Mouse (Mus musculus): ENCODE measurements around the gene Ces1b. TPM values are rescaled to one million over a fixed set of nuclear protein-coding genes. Genes with fewer than 3 reads are reported as not detected.

Ces1b gene
- total and polyA plus RNA-seq, 3 experiments, result not detected

DNA sequence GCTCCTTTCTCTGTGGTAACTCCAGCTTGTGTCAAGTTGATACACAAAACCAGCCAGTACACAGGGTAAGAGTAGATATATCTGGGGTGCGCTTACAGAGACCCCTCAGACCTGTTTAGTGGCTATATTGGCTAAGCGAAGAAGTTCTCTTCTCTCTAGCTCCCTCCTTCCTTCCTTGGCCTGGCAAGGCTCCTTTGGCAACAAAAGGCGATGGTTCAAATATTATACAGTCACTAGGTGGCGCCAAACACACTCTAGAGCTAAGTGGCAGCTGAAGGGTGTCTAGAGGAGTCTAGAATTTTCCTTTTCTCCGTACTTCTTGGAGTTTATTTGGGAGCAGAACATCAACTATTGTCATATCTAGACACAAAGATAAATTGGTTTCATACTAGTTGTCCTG lies 69.5 kb downstream of the Ces1b start:
- H3K36me3 ChIP-seq (ENCODE audit: control insufficient read depth in 1 of 2, insufficient read depth in 2 of 2, low read length in 2 of 2), result no peaks in the 10 kb centered on the region
- no peak overlapping the region for H3K27ac ChIP-seq (ENCODE audit: control insufficient read depth, low read depth, low read length)
- H3K9me3 ChIP-seq (replicated peaks; ENCODE audit: insufficient read depth, low read length), result no peaks in the 10 kb centered on the region
- H3K9ac ChIP-seq (ENCODE audit: control insufficient read depth, low read depth, low read length, poor library complexity, severe bottlenecking), result no peak overlapping the region
- DNase-seq (ENCODE audit: low read depth, low spot score), result peak; percentile 67
- peak; percentile 53 for TF ChIP-seq RAD21 (IDR thresholded peaks at IDR 0.05; ENCODE audit: low read depth, low read length)
- TF ChIP-seq KAT2A (conservative IDR thresholded peaks at IDR 0.05; ENCODE audit: low read depth, low read length), result no peak
- peak; percentile 48 to 70 (median 49) for TF ChIP-seq CTCF (IDR thresholded peaks at IDR 0.05 in 2 of 3, conservative IDR thresholded peaks at IDR 0.05 in 1 of 3; ENCODE audit: control insufficient read depth in 1 of 3, insufficient read depth in 1 of 3, low read depth in 2 of 3, low read length in 3 of 3, poor library complexity in 1 of 3, severe bottlenecking in 1 of 3)
- TF ChIP-seq TCF12 (IDR thresholded peaks at IDR 0.05; ENCODE audit: low read depth, low read length), result no peak
- no peak for TF ChIP-seq SIN3A (IDR thresholded peaks at IDR 0.05; ENCODE audit: low read length)
- TF ChIP-seq NRF1 (IDR thresholded peaks at IDR 0.05; ENCODE audit: insufficient read depth, low read depth, low read length, poor library complexity, severe bottlenecking), result no peak
- TF ChIP-seq SMC3 (IDR thresholded peaks at IDR 0.05; ENCODE audit: low read depth, low read length), result peak; percentile 60
- no peak for TF ChIP-seq MAZ (IDR thresholded peaks at IDR 0.05; ENCODE audit: low read depth, low read length)
- TF ChIP-seq MYC (IDR thresholded peaks at IDR 0.05; ENCODE audit: low read depth, low read length), result no peak
- no peak for TF ChIP-seq USF2 (IDR thresholded peaks at IDR 0.05; ENCODE audit: borderline replicate concordance in 1 of 2, insufficient read depth in 1 of 2, low read depth in 1 of 2, low read length in 2 of 2)
- peak; percentile 22; the same call in 1 of the 2 replicates for TF ChIP-seq ZC3H11A (IDR thresholded peaks at IDR 0.05; ENCODE audit: low read depth, low read length)
- TF ChIP-seq ETS1 (IDR thresholded peaks at IDR 0.05; ENCODE audit: low read depth, low read length), result no peak
- no peaks in the 10 kb centered on the region for H3K79me2 ChIP-seq (ENCODE audit: control insufficient read depth, insufficient read depth, low read length, poor library complexity)
- no peaks in the 10 kb centered on the region for H3K4me1 ChIP-seq (ENCODE audit: control insufficient read depth in 1 of 2, insufficient read depth in 2 of 2, low read length in 2 of 2)
- H3K4me3 ChIP-seq (ENCODE audit: control insufficient read depth in 1 of 2, insufficient read depth in 1 of 2, low read depth in 2 of 2, low read length in 2 of 2), result no peak overlapping the region
- H3K27me3 ChIP-seq (ENCODE audit: control insufficient read depth in 1 of 2, insufficient read depth in 2 of 2, low read length in 2 of 2), result no peaks in the 10 kb centered on the region

Other genes with a start within 250 kb of the Ces1b start
- gene Lpcat2, start 224.7 kb downstream of the Ces1b start, total RNA-seq (2012; rRNA removed), result 5.2 and 5.9 TPM in 2 replicates
- gene Lpcat2, start 224.7 kb downstream of the Ces1b start, polyA plus RNA-seq (2012; ENCODE audit: insufficient read depth in 1 of 2, insufficient read length in 2 of 2, low read depth in 1 of 2, low replicate concordance in 2 of 2, missing spikeins in 1 of 2), result 1 to 10 TPM in 1 of 2 experiments, not detected in 1; 7.5 TPM
- 0.16 and 0.62 TPM in 2 replicates for gene Capns2, start 178.6 kb downstream of the Ces1b start, total RNA-seq (2012; rRNA removed)
- gene Capns2, start 178.6 kb downstream of the Ces1b start, polyA plus RNA-seq (2012; ENCODE audit: insufficient read depth in 1 of 2, insufficient read length in 2 of 2, low read depth in 1 of 2, low replicate concordance in 2 of 2, missing spikeins in 1 of 2), result under 1 TPM in 1 of 2 experiments, not detected in 1; 0.21 TPM
- gene Slc6a2, start 119.9 kb downstream of the Ces1b start, total RNA-seq (2012; rRNA removed), result not detected in 2 replicates
- gene Slc6a2, start 119.9 kb downstream of the Ces1b start, polyA plus RNA-seq (2012; ENCODE audit: insufficient read depth in 1 of 2, insufficient read length in 2 of 2, low read depth in 1 of 2, low replicate concordance in 2 of 2, missing spikeins in 1 of 2), result under 1 TPM in 1 of 2 experiments, not detected in 1; 0.03 TPM
- gene Ces1a, start 31.8 kb downstream of the Ces1b start, total RNA-seq (2012; rRNA removed), result not detected in 2 replicates
- gene Ces1a, start 31.8 kb downstream of the Ces1b start, polyA plus RNA-seq (2012; ENCODE audit: insufficient read depth in 1 of 2, insufficient read length in 2 of 2, low read depth in 1 of 2, low replicate concordance in 2 of 2, missing spikeins in 1 of 2), result not detected
- gene Ces1c, start 51.3 kb upstream of the Ces1b start, total RNA-seq (2012; rRNA removed), result not detected in 2 replicates
- not detected for gene Ces1c, start 51.3 kb upstream of the Ces1b start, polyA plus RNA-seq (2012; ENCODE audit: insufficient read depth in 1 of 2, insufficient read length in 2 of 2, low read depth in 1 of 2, low replicate concordance in 2 of 2, missing spikeins in 1 of 2)
- gene Ces1d, start 117.8 kb upstream of the Ces1b start, total RNA-seq (2012; rRNA removed), result not detected in 2 replicates
- gene Ces1d, start 117.8 kb upstream of the Ces1b start, polyA plus RNA-seq (2012; ENCODE audit: insufficient read depth in 1 of 2, insufficient read length in 2 of 2, low read depth in 1 of 2, low replicate concordance in 2 of 2, missing spikeins in 1 of 2), result not detected
- not detected in 2 replicates for gene Ces1e, start 149.6 kb upstream of the Ces1b start, total RNA-seq (2012; rRNA removed)
- gene Ces1e, start 149.6 kb upstream of the Ces1b start, polyA plus RNA-seq (2012; ENCODE audit: insufficient read depth in 1 of 2, insufficient read length in 2 of 2, low read depth in 1 of 2, low replicate concordance in 2 of 2, missing spikeins in 1 of 2), result not detected
- 0.23 TPM in 1 of 2 replicates, not detected in the other for gene Ces1f, start 199.7 kb upstream of the Ces1b start, total RNA-seq (2012; rRNA removed)
- not detected for gene Ces1f, start 199.7 kb upstream of the Ces1b start, polyA plus RNA-seq (2012; ENCODE audit: insufficient read depth in 1 of 2, insufficient read length in 2 of 2, low read depth in 1 of 2, low replicate concordance in 2 of 2, missing spikeins in 1 of 2)

Data from MEL (cell line).